Mouse (Mus musculus) liver, embryonic 14.5 days (tissue): ENCODE measurements around the gene Ap2s1.

ENCODE experiments used
- CTCF ChIP-seq: IDR thresholded peaks from 2 replicates; pipeline ENCODE4 v1.5.1; 2016; ENCODE audit warnings: antibody characterized with exemption, low read depth, control low read depth
- EP300 ChIP-seq: IDR thresholded peaks from 2 replicates; pipeline ENCODE4 v1.6.1; 2016; ENCODE audit warnings: antibody characterized with exemption, low read depth

- TF ChIP-seq CTCF = no peak
- TF ChIP-seq EP300 = no peak
Measured at GRCm38 (mm10) chr7:16747656-16748055, 9.4 kb downstream of the Ap2s1 start.
